Mouse (Mus musculus) liver, embryonic 16.5 days (tissue): Measurements from ENCODE around the gene Lztr1. TPM values are rescaled to one million over a fixed set of nuclear protein-coding genes. Genes with fewer than 3 reads are reported as not detected.
A peak's percentile ranks its signal among the peaks of the same experiment; 100 is the strongest.

Experiments used
- ATAC-seq: fragments of 200-750 bp; cut with Nextera tagmentation; 2 replicates; pipeline ENCODE4 v1.8.0; 2017; ENCODE audit warnings: low read depth, mild to moderate bottlenecking, moderate number of reproducible peaks, moderate library complexity
- H3K27ac ChIP-seq: fragments of 300-500 bp; sonication (generic); 2 replicates; pipeline ENCODE4 v1.5.1; 2014; ENCODE audit warnings: mild to moderate bottlenecking, low read length
- H3K27me3 ChIP-seq: fragments of 300-500 bp; sonication (generic); 2 replicates; pipeline ENCODE4 v1.6.1; 2014; ENCODE audit warnings: low read depth, low read length, mixed read lengths; ENCODE audit not compliant: control insufficient read depth, insufficient read depth
- H3K36me3 ChIP-seq: fragments of 300-500 bp; sonication (generic); 2 replicates; pipeline ENCODE4 v1.6.1; 2014; ENCODE audit warnings: mild to moderate bottlenecking; ENCODE audit not compliant: control insufficient read depth, insufficient read depth
- H3K4me1 ChIP-seq: fragments of 300-500 bp; sonication (generic); 2 replicates; pipeline ENCODE4 v1.6.1; 2014; ENCODE audit warnings: low read depth, low read length, mixed read lengths; ENCODE audit not compliant: control insufficient read depth
- H3K4me2 ChIP-seq: fragments of 300-500 bp; sonication (generic); 2 replicates; pipeline ENCODE4 v1.6.1; 2014; ENCODE audit warnings: low read depth, low read length, mixed read lengths
- H3K4me3 ChIP-seq: fragments of 300-500 bp; sonication (generic); 2 replicates; pipeline ENCODE4 v1.5.1; 2014; ENCODE audit warnings: low read depth, mild to moderate bottlenecking, low read length
- H3K9ac ChIP-seq: fragments of 300-500 bp; sonication (generic); 2 replicates; pipeline ENCODE4 v1.6.1; 2014; ENCODE audit warnings: low read depth, low read length
- H3K9me3 ChIP-seq: fragments of 300-500 bp; sonication (generic); replicated peaks from 2 replicates; pipeline ENCODE4 v1.6.1; 2016; ENCODE audit warnings: low read length; ENCODE audit not compliant: control insufficient read depth
- WGBS: fragments of 180-500 bp; shearing (Covaris S2); extraction: QIAGEN DNeasy Blood & Tissue Kit; methylation state at CpG from one replicate; pipeline ENCODE4 v1.1.7; 2014; ENCODE audit not compliant: insufficient replicate concordance; 5-methylcytosine and 5-hydroxymethylcytosine counted together
- polyA plus RNA-seq: library from polyadenylated mRNA; unstranded; fragments of >200 nt; fragmentation: Nextera tagmentation; extraction: Ambion mirVana; gene quantifications from 2 replicates; pipeline ENCODE4 v1.2.1, GENCODE M21; 2015

The Lztr1 gene
- polyA plus RNA-seq, 1 experiment from 2014 or later: 25.7 TPM

DNA sequence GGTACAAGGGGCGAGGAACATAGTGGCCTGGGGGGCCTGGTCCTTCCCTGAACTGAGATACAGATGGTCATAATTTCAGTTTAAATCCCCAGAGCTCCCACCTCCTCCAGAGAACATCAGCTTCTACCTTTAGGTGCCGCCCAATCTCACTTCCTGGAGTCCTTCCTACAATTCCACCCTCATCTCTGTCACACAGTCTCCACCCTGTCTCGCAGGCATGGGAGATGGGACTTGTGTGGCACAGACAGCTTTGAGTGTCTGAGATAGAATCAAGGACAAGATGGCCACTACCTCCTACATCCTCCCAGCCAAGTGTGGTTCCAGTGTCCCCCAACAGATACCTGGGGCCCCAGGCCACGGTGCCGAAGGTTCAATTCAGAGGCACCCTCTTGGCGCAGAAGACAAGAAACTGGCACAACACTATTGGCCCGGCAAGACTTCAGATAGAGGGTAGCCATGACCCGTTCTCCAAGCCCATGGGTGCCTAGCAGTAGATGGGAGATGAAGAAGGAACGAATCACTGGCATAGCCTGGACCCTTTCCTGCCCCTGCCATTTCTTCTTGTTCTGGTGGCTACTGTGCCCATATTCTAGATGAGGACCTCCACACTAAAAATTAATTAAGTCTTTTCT is 51.0 kb downstream of the Lztr1 start:
- Histone ChIP-seq H3K27me3 (peaks cover 9% of the 10 kb centered on the region), H3K4me1 (peaks cover 22% of the 10 kb centered on the region), H3K4me2 (no peak overlapping the region), H3K4me3 (no peak overlapping the region), H3K36me3 (no peaks in the 10 kb centered on the region), H3K9ac (no peak overlapping the region), H3K9me3 (no peaks in the 10 kb centered on the region), H3K27ac (no peak overlapping the region)
- WGBS: 57% methylated on average over 9 of the region's 9 CpGs
- ATAC-seq: no peak

DNA sequence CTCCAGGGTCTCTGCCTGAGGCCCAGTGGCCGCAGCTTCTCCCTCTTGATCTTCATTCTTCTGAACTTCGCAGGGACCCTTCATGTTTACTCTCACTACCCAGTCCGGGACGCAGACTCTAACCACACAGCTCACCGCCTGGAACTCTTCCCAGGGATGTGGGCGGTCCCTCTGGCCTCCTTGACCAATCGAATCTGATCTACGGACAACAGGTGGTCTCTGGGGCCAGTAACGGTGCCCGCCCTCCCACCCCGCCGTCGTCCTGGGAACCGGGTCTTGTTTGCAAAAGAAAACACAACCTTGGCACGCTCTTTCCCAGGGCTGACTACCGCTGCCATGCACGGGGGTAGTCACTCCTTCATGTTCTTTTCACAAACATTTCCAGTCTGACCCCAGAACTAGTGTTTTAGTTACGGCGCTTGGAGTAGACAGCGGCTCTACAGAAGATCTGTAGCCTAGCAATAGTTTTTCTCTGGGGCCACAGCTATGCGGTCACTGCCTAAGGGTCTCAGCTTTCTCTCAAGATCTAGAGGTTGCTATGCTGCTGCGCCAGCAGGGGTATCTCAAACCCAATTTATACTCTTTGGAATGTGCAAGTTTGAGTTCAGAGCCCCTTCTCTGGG is 52.8 kb downstream of the Lztr1 start, which contains the start of gene Lrrc74b:
Lrrc74b (minus strand) TSS at position 120 of the 623 bp plus-strand sequence.
- peak within 1 kb of the TSS; percentile 18; the same call in 1 of the 2 replicates for H3K4me3 ChIP-seq
- H3K36me3 ChIP-seq: no peaks in the 10 kb centered on the region
- 9% methylated on average over 22 of the region's 22 CpGs for WGBS
- H3K4me1 ChIP-seq: peaks cover 9% of the 10 kb centered on the region
- H3K9me3 ChIP-seq: no peaks in the 10 kb centered on the region
- H3K9ac ChIP-seq: no peak within 1 kb of the TSS
- H3K4me2 ChIP-seq: peak within 1 kb of the TSS; percentile 36
- peaks cover 9% of the 10 kb centered on the region for H3K27me3 ChIP-seq
- ATAC-seq: no peak
- no peak within 1 kb of the TSS for H3K27ac ChIP-seq

DNA sequence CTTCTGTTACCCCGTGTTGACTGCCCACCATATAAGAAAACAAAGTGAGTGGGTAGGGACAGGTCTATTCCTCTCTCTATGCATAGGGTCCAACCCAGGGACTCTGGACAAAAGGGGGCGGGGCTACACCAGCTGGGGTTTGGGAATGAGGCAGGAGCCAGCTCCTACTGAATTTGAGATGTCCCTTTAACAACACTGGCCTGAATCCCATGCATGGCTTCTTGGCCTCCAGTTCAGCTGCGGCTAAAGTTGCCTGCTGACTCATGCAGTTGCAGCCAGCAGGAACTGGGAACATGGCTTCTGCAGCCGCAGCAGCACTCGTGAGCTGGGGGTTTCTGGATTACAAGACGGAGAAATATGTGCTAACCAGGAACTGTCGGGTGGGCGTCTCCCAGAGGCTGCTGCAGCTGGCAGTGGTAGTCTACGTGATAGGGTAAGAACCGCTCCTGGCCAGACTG is 53.3 kb downstream of the Lztr1 start, which contains the start of gene P2rx6:
P2rx6 (plus strand) TSS at position 135 of the 458 bp plus-strand sequence.
- H3K9me3 ChIP-seq: no peaks in the 10 kb centered on the region
- peak within 1 kb of the TSS; percentile 18; the same call in 1 of the 2 replicates for H3K4me3 ChIP-seq
- H3K4me2 ChIP-seq: peak within 1 kb of the TSS; percentile 36
- ATAC-seq: 0 out of 2 replicates have a peak, but pooled peaks have one; percentile 21
- H3K9ac ChIP-seq: no peak within 1 kb of the TSS
- no peak within 1 kb of the TSS for H3K27ac ChIP-seq
- peaks cover 9% of the 10 kb centered on the region for H3K27me3 ChIP-seq
- 3% methylated on average over 10 of the region's 10 CpGs for WGBS
- H3K4me1 ChIP-seq: peaks cover 9% of the 10 kb centered on the region
- H3K36me3 ChIP-seq: no peaks in the 10 kb centered on the region

DNA sequence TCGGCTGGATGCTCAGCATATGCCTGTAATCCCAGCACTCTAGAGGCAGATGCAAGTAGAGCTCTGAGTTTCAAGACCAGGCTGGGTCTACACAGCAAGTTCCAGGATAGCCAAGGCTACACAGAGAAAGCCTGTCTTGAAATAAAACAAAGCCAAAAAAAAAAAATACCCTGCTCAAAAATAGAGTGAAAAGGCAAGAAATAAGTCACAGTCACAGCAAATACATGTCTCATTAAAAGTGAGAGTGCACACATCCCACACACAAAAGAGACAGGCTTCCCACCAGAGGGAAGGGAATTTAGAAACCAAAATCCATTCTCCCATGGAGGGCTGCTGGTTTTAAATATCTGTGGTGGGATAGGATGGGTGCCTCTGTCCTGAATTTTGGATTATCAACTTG is 55.1 kb downstream of the Lztr1 start:
- Histone ChIP-seq H3K27me3 (peaks cover 9% of the 10 kb centered on the region), H3K4me2 (no peak overlapping the region), H3K27ac (no peak overlapping the region), H3K9ac (no peak overlapping the region), H3K36me3 (no peaks in the 10 kb centered on the region), H3K4me1 (peaks cover 4% of the 10 kb centered on the region), H3K4me3 (no peak overlapping the region), H3K9me3 (no peaks in the 10 kb centered on the region)
- 46% methylated on average over 1 of the region's 1 CpGs for WGBS
- ATAC-seq: no peak

GRCm38 (mm10) chr16:17564221-17564620 is 55.7 kb downstream of the Lztr1 start:
- Histone ChIP-seq H3K27me3 (peaks cover 9% of the 10 kb centered on the region), H3K4me1 (no peaks in the 10 kb centered on the region; the same call in none of the 2 replicates), H3K36me3 (no peaks in the 10 kb centered on the region), H3K9me3 (no peaks in the 10 kb centered on the region), H3K4me2 (no peak overlapping the region), H3K4me3 (no peak overlapping the region), H3K27ac (no peak overlapping the region), H3K9ac (no peak overlapping the region)
- ATAC-seq: no peak
- 43% methylated on average over 2 of the region's 2 CpGs for WGBS

- 35% methylated on average over 3 of the region's 3 CpGs for WGBS
- Histone ChIP-seq H3K36me3 (no peaks in the 10 kb centered on the region), H3K9me3 (no peaks in the 10 kb centered on the region), H3K4me2 (no peak overlapping the region), H3K27ac (no peak overlapping the region), H3K4me1 (no peaks in the 10 kb centered on the region; the same call in 1 of the 2 replicates), H3K9ac (no peak overlapping the region), H3K27me3 (peaks cover 9% of the 10 kb centered on the region), H3K4me3 (no peak overlapping the region)
- no peak for ATAC-seq
Measured at GRCm38 (mm10) chr16:17564771-17565170, 56.3 kb downstream of the Lztr1 start.

GRCm38 (mm10) chr16:17566186-17566585 is 57.7 kb downstream of the Lztr1 start:
- Histone ChIP-seq H3K27ac (no peak overlapping the region), H3K4me1 (no peaks in the 10 kb centered on the region; the same call in 1 of the 2 replicates), H3K27me3 (peaks cover 5% of the 10 kb centered on the region), H3K9me3 (no peaks in the 10 kb centered on the region), H3K36me3 (no peaks in the 10 kb centered on the region), H3K9ac (no peak overlapping the region), H3K4me3 (no peak overlapping the region), H3K4me2 (no peak overlapping the region)
- no peak for ATAC-seq
- WGBS: 31% methylated on average over 4 of the region's 4 CpGs
